Mouse (Mus musculus) heart, postnatal 0 days (tissue): ENCODE measurements around the gene Jagn1.

Source experiments
- CTCF ChIP-seq: IDR thresholded peaks from 2 replicates; pipeline ENCODE4 v1.5.1; 2016; ENCODE audit warnings: antibody characterized with exemption, control low read depth, low read depth
- EP300 ChIP-seq: IDR thresholded peaks from 2 replicates; pipeline ENCODE4 v1.6.1; 2016; ENCODE audit warnings: antibody characterized with exemption, low read depth

DNA sequence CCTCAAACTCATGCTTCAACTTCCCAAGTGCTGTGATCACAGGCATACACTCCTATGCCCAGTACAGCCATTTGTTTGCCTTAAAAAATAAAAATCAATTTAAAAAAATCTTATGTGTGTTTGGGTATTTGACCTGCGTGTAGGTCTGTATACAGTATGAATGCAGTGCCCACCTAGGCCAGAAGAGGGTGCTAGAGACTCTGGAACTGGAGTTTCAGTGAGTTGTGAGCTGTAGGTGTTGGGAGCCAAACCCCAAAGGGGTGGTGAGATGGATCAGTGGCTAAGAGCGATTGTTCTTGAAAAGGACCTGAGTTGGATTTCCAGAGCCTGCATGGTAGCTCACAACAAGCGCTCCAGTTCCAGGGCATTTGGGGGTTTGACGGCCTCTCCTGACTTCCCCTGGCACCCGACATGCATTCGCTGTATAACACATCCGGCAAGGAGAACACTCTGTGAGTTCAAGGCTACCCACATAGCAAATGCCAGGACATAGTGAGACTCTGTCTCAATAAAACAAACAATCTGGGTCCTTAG is 1.2 kb upstream of the Jagn1 start:
- peak; percentile 91 for TF ChIP-seq CTCF
- no peak for TF ChIP-seq EP300
